Mouse (Mus musculus) erythroblast, embryonic 14.5 days (primary cell): Measurements from ENCODE around the gene Mtcl1. TPM values are rescaled to one million over a fixed set of nuclear protein-coding genes. Genes with fewer than 3 reads are reported as not detected.

Source experiments
- H3K27me3 ChIP-seq: 2 replicates; pipeline ENCODE4 v1.6.1; 2012; ENCODE audit warnings: inconsistent platforms; ENCODE audit not compliant: control insufficient read depth
- H3K36me3 ChIP-seq: 2 replicates; pipeline ENCODE4 v1.6.1; 2012; ENCODE audit warnings: mild to moderate bottlenecking, inconsistent platforms; ENCODE audit not compliant: control insufficient read depth
- H3K4me1 ChIP-seq: 2 replicates; pipeline ENCODE4 v1.6.1; 2012; ENCODE audit warnings: inconsistent platforms; ENCODE audit not compliant: control insufficient read depth
- H3K4me3 ChIP-seq: replicated peaks from 2 replicates; pipeline ENCODE3; 2012; ENCODE audit warnings: moderate library complexity, mild to moderate bottlenecking, inconsistent platforms
- H3K9me3 ChIP-seq: 2 replicates; pipeline ENCODE4 v1.6.1; 2012; ENCODE audit warnings: low read length, inconsistent platforms, mixed read lengths; ENCODE audit not compliant: control insufficient read depth
- GATA1 ChIP-seq: IDR thresholded peaks from 2 replicates; pipeline ENCODE4 v1.6.1; 2012; ENCODE audit warnings: low read length, inconsistent platforms, mixed read lengths
- TAL1 ChIP-seq: IDR thresholded peaks from 3 replicates; pipeline ENCODE4 v1.6.1; 2012; ENCODE audit warnings: low read length, inconsistent platforms, mixed read lengths
- polyA plus RNA-seq: library from polyadenylated mRNA; stranded (reverse); fragments of >175 nt; gene quantifications from 2 replicates; pipeline ENCODE4 v1.2.3, GENCODE M21; 2012

Mtcl1 gene
- polyA plus RNA-seq, 1 experiment, result not detected

DNA sequence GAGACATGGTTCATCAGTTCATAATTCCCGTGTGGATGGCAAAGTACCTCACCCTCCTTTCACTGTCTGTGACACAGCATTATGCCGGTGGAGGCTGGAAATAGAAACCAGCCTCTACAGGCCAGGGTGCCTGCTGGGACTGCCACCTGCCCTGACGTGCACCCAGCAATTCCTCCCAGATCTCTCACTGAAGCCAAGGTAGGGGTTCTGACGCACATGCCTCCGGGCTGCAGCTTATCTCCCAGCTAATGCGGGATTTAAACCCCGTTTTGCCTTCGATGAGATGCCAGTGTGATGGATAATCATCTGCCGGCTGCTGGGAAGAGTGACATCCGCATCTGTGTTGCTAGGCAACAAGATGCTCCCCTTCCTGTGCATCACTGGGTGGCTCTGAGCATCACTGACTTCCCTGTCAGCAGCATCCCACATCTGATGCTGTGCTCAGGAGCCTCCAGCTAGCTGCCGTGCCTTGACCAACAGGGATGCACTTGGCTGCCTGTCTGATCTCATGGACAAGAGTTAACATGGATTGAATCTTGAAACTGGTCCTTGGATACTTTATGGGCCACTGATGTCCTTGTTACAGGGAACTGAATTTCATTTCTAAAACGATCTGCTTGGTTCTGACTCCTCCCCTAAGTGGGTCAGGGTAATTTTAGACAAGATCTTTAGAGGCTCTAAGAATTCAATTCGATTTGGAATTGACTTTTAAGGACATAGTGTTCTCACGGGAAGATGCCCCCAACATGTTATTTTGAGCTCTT is 123.9 kb downstream of the Mtcl1 start:
- Histone ChIP-seq H3K27me3 (no peaks in the 10 kb centered on the region), H3K36me3 (no peaks in the 10 kb centered on the region), H3K4me3 (no peak overlapping the region), H3K9me3 (peaks cover 6% of the 10 kb centered on the region), H3K4me1 (no peaks in the 10 kb centered on the region)
- TF ChIP-seq GATA1, result no peak
- TF ChIP-seq TAL1, result no peak

DNA sequence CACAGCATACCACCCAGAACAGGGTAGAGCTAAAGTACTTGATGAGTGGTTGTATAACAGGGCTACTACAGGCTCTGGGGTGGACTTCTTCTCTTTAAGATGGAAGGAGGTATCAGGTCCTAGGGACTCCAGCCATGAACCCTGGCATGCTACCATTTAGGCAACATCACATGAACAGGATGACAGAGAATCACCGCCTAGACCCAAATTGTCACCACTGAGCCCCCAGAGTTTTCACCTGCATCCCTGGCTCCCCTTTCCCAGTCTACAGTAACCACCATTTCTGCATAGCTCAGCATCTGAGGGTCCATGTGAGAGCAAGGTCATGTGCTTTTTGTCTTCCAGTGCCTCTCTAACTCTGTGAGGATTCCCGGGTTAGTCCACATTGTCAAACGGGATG is 124.7 kb downstream of the Mtcl1 start:
- peaks cover 6% of the 10 kb centered on the region for H3K9me3 ChIP-seq
- H3K27me3 ChIP-seq, result no peaks in the 10 kb centered on the region
- H3K4me1 ChIP-seq, result no peaks in the 10 kb centered on the region
- TF ChIP-seq GATA1, result no peak
- TF ChIP-seq TAL1, result no peak
- H3K4me3 ChIP-seq, result no peak overlapping the region
- no peaks in the 10 kb centered on the region for H3K36me3 ChIP-seq

DNA sequence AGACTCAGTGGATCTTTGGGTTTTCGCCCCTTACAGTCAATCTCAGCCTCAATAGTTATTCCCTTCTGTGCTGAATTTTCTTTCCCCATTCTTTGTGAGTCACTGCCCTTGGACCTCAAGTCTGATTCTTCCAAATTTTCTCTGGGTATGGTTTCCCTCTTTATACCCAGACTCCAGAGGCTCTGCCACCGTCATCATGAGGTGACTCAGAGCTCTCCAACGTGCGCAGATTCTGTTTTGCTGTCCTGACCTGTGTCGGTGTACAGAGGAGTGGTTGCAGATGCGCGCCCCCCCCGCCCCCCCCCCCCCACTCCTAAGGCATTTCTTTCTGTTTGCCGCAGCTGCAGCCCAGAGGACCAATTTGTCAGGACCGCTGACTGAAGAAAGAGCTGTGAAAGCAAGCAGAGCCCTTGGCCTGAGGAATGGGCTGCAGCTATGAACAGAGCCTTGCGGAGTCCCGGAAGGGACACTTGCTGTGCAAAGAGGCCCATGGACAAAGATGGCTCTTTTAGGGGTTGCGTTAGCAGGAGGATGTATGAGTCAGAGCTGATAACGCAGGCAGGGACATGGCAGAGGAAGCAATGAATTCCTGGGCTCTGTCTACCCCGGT is 126.8 kb downstream of the Mtcl1 start:
- TF ChIP-seq GATA1 (no peak), TAL1 (no peak)
- peaks cover 6% of the 10 kb centered on the region for H3K9me3 ChIP-seq

DNA sequence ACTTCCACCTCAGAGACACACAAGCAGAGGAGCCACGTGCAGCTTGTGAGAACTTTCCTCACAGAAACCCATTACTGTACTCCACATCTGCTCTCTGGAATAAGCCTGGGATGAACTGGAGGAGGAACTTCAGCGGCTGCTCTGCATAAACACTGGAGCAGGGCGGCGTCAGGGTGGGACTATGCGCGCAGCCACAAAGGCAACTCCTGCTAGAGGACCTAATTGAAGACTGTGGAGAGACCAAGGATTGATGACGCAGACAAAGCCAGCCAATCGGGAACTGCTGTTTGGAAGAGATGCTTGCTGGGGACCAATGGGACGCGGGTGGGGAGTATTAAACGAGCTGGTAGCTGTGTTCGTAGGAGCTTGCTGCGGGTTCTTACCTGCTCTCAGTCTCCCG is 127.6 kb downstream of the Mtcl1 start:
- Histone ChIP-seq H3K36me3 (no peaks in the 10 kb centered on the region), H3K4me3 (no peak overlapping the region), H3K9me3 (peaks cover 6% of the 10 kb centered on the region), H3K4me1 (no peaks in the 10 kb centered on the region), H3K27me3 (no peaks in the 10 kb centered on the region)
- no peak for TF ChIP-seq GATA1
- TF ChIP-seq TAL1, result no peak

More for the DNA sequence above, 126.8 kb downstream of the Mtcl1 start:
- H3K27me3 ChIP-seq, result no peaks in the 10 kb centered on the region
- H3K4me3 ChIP-seq, result no peak overlapping the region
- H3K36me3 ChIP-seq, result no peaks in the 10 kb centered on the region
- H3K4me1 ChIP-seq, result no peaks in the 10 kb centered on the region

DNA sequence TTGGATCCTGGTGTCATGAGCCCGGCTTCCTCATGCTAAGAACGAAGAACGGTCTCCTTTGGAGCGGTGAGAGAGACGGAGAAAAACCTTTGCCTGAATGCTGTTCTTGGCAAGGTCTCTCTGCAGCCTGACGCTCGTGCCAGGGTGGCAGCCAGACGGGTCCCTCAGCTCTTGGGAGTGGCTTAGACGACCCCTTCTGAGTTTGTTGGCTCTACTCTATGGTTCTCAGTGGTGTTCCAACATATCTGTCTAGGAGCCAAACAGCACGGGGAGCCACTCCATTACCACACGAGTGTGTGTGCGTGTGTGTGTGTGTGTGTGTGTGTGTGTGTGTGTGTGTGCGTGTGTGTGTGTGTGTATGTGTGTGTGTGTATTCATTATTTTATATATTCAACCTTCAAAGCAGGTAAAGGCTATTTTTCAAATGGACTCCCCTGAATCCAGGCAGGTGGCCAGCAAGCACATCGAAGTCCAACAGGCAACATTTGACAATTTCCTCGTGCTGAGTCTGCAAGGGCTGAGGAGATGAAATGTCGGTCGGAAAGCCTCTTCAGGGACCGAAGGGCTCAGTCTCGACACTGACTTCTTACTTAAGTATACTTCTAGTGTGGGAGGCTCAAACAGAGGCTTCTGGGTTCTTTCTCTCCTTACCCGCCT is 128.7 kb downstream of the Mtcl1 start:
- Histone ChIP-seq H3K4me1 (no peaks in the 10 kb centered on the region), H3K9me3 (no peaks in the 10 kb centered on the region; the same call in 1 of the 2 replicates), H3K36me3 (no peaks in the 10 kb centered on the region), H3K27me3 (no peaks in the 10 kb centered on the region), H3K4me3 (no peak overlapping the region)
- TF ChIP-seq TAL1, result no peak

DNA sequence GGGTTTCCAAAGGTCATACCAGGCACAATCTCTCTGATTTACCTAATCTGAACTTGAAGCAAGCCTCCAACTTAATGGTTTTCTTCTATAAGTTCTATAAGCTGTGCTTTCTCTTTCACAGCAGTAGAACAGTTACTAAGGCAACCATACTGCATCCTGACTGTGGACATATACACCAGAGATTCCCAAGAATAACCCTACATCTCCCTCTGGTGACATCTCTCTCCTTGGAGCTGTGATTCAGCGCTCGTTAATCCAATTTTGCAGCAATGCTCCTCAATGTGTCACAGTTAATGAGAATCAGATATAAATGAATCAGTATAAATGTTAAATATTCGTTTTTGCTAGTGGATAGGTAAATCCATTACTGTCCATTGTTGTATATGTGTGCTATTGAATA is 131.5 kb downstream of the Mtcl1 start:
- no peaks in the 10 kb centered on the region for H3K36me3 ChIP-seq
- H3K9me3 ChIP-seq, result no peaks in the 10 kb centered on the region
- no peaks in the 10 kb centered on the region for H3K27me3 ChIP-seq
- H3K4me3 ChIP-seq, result no peak overlapping the region
- TF ChIP-seq TAL1 (no peak), GATA1 (no peak)
- H3K4me1 ChIP-seq, result no peaks in the 10 kb centered on the region

DNA sequence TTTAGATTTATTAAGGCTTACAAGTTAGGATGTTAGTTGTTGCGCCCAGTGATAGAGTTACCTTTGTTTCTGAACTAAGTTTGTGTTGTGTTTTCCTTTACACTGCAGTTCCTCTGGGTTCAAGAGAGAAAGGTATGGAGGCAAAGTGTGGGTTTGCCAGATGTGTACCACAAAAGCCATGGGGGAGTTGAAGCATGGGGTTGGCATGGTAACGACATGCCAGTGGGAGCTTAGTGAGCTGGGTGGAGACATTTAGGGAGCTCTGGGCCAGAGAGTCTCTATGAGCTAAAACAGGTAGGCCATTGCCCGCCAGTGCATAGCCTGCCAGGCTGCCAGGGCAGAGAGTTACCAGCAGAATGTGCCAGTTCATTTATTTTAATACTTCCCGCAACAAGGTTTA is 132.0 kb downstream of the Mtcl1 start:
- H3K4me1 ChIP-seq, result no peaks in the 10 kb centered on the region
- H3K4me3 ChIP-seq, result no peak overlapping the region
- TF ChIP-seq GATA1, result no peak
- no peaks in the 10 kb centered on the region for H3K36me3 ChIP-seq
- no peaks in the 10 kb centered on the region for H3K9me3 ChIP-seq
- no peaks in the 10 kb centered on the region for H3K27me3 ChIP-seq

DNA sequence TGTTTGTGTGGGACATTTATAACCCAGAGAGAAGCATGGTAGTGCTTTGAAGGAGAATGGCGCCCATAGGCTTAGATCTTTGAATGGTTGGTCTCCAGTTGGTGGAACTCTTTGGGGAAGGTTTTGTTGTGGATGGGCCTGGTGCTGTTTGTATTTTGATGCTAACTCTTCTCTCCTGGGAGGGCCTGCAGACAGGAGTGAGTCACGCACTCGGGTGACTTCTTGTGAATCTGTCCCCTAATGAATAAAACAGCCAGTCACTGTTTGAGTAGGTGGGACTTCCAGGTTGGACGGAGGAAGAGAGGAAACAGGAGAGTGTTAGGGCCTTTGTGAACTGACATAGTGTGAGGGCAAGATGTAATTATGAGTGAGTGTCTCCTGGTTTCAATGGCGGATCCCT is 132.4 kb downstream of the Mtcl1 start:
- TF ChIP-seq TAL1, result no peak
- no peak for TF ChIP-seq GATA1
- Histone ChIP-seq H3K36me3 (no peaks in the 10 kb centered on the region), H3K27me3 (no peaks in the 10 kb centered on the region)

DNA sequence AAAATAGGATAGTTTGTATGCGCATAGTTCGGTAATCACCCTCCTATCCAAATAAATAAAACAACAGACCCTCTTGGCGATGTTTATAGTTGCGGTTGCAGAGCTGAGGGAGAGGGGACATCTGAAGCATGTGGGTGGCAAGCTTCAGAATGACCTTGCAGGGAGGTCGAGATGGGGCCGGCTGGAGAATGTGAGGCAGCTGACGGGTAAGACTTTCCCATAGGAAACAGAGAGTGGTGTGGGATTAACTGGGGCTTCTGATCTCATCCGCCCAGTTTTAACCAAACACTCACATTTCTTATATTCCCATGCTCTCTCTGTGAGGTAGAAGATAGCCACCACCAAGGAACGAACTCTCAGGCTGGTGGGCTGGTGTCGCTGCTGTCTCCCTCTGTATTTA is 134.1 kb downstream of the Mtcl1 start:
- H3K27me3 ChIP-seq, result no peaks in the 10 kb centered on the region
- H3K4me1 ChIP-seq, result no peaks in the 10 kb centered on the region
- TF ChIP-seq TAL1 (no peak), GATA1 (no peak)
- no peaks in the 10 kb centered on the region for H3K36me3 ChIP-seq
- H3K4me3 ChIP-seq, result no peak overlapping the region
- H3K9me3 ChIP-seq, result no peaks in the 10 kb centered on the region

More for the DNA sequence above, 132.4 kb downstream of the Mtcl1 start:
- Histone ChIP-seq H3K4me1 (no peaks in the 10 kb centered on the region), H3K4me3 (no peak overlapping the region), H3K9me3 (no peaks in the 10 kb centered on the region)
